Mouse (Mus musculus) cortical plate, adult 2 months (tissue): ENCODE data around the gene Nme1.

Experiments
- CTCF ChIP-seq: fragments of 200-500 bp; IDR thresholded peaks from 2 replicates; pipeline ENCODE4 v1.5.1; 2011; ENCODE audit warnings: mild to moderate bottlenecking, control low read depth, low read length; ENCODE audit not compliant: insufficient read depth; ENCODE audit errors: extremely low read depth
- POLR2A ChIP-seq: fragments of 200-500 bp; IDR thresholded peaks from 2 replicates; pipeline ENCODE4 v1.6.1; 2011; ENCODE audit warnings: mild to moderate bottlenecking, low read length, control low read depth; ENCODE audit not compliant: insufficient read depth; ENCODE audit errors: extremely low read depth

DNA sequence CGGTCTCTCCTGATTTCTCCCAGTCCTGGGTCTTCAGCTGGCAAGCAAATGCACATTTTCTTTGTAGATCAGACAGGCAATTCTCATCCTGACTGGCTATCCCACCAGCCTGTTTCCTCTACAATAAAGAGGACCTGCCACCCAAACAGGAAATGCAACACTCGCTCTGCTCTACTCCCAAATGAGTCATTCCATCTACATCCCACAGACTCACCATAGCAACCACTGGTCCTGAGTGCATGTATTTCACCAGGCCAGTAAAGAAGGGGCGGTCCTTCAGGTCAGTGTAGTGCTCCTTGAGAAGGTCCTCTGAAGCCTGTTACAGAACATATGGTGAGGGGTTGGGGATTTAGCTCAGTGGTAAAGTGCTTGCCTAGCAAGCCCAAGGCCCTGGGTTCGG, 5.3 kb downstream of the Nme1 start:
- TF ChIP-seq POLR2A (no peak), CTCF (no peak)
